Mouse (Mus musculus): ENCODE results near the gene Hist1h2bn. TPM values are rescaled to one million over a fixed set of nuclear protein-coding genes. Genes with fewer than 3 reads are reported as not detected.
"Not testable (repeated sequence)": the region's sequence is repeated elsewhere in the genome, so short reads cannot be mapped to it uniquely, and the experiment has no call there.

Gene Hist1h2bn
- total RNA-seq, 2 experiments from 2014 or later: 8.2 to 10.1 TPM

- not testable (repeated sequence) for DNase-seq (ENCODE audit: low spot score in 2 of 2)
- intact Hi-C loops (cut with DNase I): loop anchor here (5.0 kb wide), 1 partner anchor 37 kb away; the partner anchor contains the start of genes Hist1h2ai, Hist1h2bl and Hist1h3h
These were observed 525 bp downstream of the Hist1h2bn start for GRCm38 (mm10) chr13:21754294-21755001.

DNA sequence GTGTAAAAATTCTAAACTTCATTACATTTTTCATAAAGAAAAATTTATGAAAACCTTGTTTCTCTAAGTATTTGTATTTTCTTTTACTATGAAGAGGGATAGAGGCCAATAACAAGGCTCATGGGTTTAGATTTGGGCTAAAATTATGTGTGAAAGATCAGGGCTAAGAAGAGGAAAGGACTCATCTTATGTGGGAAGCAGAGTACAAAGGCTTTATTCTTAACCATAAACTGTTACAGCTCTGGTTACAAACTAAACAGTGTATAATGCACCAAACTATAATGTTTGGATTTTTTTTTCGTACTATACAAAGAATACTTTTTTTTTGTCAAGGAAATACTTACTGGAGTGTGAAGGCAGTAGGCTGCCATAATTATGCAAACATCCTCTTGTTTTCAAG is 1.8 kb downstream of the Hist1h2bn start:
- intact Hi-C loops (cut with DNase I): no loop called here
- no peak for DNase-seq (ENCODE audit: low spot score in 2 of 2)

DNA sequence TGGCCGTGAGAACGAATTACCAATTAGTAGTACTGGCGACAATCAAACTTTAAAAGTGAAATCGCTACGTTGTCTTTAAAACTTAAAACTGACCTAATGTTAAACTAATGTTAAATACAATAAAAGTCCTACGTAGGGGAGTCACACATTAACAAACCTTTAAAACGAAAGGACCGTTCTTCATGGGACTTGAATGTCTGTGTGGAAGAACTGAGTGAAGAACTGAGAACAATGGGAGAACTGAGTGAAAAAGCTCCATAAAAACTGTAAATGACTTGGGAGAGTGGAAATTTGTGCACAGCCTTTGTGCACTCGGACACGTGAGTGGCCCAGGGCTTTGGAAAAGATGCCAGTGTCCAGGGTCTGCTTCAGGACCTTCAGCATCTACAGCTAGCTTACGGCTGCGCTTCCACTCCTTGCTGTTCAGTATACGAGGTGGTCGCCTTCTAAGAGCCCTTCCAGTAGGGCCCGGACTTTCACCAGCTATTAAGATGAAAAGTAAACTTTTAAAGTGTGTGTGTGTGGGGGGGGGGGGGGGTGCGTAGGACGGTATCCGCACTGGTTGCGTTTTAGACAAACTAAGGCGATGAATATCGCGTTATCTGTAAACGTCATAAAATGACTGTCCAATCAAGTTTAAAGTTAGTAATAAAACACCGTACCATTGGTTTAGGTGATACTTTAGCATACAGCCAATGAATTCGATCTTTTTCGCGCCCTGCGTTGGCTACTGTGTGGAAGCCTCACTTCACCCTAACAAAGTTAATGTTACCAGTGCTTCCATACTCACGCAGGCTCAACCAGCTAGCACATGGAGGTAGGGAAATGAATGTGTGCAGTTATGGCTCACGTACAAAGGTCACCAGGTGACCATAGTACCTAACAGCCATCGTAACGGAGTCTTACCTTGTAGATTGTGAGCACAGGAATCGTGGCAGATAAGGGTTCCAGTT is 25.2 kb downstream of the Hist1h2bn start:
- intact Hi-C loops (cut with DNase I): no loop called here
- DNase-seq (ENCODE audit: low spot score in 2 of 2): peak; percentile 52 to 58

- peak; percentile 66 to 70 for DNase-seq (ENCODE audit: low spot score in 2 of 2)
- intact Hi-C loops (cut with DNase I): no loop called here
These were observed 26.1 kb downstream of the Hist1h2bn start, which contains the start of gene Hist1h1b for GRCm38 (mm10) chr13:21779767-21780731. Hist1h1b (minus strand) TSS chr13:21780625.

DNA sequence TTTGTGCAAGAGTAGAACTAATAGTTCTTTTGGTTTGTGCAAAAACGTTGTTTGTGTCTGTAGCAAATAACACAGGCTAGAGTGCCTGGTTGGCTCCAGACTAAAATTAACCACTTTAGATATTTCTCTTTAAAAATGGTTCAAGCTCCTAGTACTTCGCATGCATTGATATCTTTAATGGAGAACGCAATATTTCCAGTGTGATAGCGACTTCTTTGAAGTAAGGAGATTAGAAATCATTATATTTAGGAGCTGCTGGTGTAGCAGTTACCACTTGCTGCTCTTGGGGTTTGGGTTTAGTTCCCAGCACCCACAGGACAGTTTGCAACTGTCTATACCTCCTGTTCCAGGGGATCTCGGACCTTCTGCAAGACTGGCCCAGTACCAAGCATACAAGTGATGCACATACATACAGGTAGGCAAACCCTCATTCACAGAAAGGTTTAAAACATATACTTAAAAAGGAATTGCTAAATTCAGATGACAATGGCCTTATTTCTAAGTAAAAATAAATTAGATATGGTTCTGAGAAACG is 27.2 kb downstream of the Hist1h2bn start:
- intact Hi-C loops (cut with DNase I): no loop called here
- no peak for DNase-seq (ENCODE audit: low spot score in 2 of 2)

DNA sequence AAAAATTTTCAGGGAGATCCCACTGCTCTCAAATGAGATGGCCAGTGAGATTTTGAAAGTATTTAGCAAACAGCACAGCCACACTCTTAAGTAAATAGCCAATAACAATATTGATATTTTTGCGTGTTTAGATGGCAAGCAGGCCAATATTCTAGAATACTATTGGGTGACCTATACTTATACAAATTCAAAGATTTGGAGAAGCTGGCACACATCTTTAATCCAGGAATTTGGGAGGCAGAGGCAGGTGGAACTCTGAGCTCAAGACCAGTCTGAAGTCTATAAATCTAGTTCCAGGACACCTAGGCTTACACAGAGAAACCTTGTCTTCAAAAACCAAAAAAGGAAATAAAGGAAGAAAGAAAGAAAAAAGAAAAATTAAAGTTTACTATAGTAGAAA is 27.7 kb downstream of the Hist1h2bn start:
- intact Hi-C loops (cut with DNase I): no loop called here

GRCm38 (mm10) chr13:21782361-21783254 is 28.7 kb downstream of the Hist1h2bn start:
- intact Hi-C loops (cut with DNase I): not testable (repeated sequence)
- peak in 1 of 2 experiments; percentile 28 for DNase-seq (ENCODE audit: low spot score in 2 of 2)

More for the DNA sequence above, 27.7 kb downstream of the Hist1h2bn start:
- DNase-seq (ENCODE audit: low spot score in 2 of 2): no peak

DNA sequence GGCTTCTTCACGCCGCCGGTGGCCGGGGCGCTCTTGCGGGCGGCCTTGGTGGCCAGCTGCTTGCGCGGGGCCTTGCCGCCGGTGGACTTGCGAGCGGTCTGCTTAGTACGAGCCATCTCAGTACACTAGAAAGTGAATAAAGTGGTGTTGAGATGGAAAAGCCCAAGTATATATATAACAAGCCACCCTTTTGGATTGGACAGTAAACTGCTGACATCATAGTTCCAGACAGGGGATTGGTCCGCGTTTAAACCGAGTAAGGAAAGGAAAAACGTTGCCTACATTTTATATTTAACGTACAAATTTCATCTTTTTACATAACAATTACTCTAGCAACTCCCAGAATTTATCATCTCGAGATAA is 29.3 kb downstream of the Hist1h2bn start, which contains the start of gene Hist1h3i:
Hist1h3i (minus strand) TSS at position 116 of the 363 bp plus-strand sequence.
- peak; percentile 57 to 61 for DNase-seq (ENCODE audit: low spot score in 2 of 2)
- intact Hi-C loops (cut with DNase I): no loop called here

DNA sequence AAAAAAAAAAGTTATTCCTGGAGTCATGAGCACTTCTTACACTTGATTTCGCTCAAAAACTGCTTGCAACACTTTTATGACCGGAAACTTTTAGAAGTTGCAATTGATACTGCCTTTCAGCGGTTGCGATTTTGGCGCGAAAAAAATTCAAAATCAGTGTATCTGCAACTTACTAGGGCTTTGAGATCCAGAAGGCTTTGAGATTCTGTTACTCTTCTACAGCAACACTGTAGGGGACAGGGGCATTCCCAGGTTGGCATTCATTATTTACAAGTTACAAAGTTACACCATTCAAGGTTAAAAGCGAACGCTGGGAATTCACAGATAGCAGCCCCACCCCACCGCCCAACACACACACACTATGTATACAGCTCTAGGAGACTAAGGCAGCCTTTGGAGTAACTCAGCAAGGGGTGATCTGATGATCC is 29.8 kb downstream of the Hist1h2bn start:
- intact Hi-C loops (cut with DNase I): no loop called here
- DNase-seq (ENCODE audit: low spot score in 2 of 2): peak in 1 of 2 experiments; percentile 4

- intact Hi-C loops (cut with DNase I): no loop called here
- no peak for DNase-seq (ENCODE audit: low spot score in 2 of 2)
These were observed 30.4 kb downstream of the Hist1h2bn start for GRCm38 (mm10) chr13:21784311-21784710.

DNA sequence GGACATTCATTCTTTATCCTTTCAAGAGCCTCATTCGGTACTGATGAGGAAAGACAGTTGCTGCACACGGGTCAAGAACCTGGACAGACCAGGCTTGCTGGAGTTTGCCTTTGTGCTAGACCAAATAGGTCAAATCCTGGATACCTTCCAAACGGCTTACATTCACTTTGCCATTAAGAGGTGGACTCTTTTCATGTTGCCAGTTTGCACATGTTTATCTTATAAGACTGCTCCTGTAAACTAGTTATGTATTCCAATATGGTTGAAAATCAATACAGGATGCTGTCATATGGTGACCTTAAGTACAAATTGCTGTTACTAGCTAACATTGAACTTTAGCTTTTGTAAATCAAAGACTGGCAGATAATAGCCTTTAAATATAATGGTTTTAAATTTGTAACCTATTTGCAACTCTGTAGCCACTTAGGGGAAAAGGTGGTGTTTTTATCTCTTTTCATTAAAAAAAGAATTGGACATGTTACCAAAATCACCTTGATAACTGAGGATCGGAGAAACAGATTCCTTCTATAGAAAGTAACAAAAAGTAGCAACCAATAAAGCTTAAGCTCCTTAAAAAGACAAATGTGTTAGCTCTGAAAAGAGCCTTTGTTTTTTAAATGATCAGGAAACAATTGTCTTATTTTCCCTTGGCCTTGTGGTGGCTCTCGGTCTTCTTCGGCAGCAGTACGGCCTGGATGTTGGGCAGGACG is 32.4 kb downstream of the Hist1h2bn start:
- DNase-seq (ENCODE audit: low spot score in 2 of 2): no peak
- intact Hi-C loops (cut with DNase I): loop anchor here (2.0 kb wide), 1 partner anchor 36 kb away; the partner anchor contains the start of gene Hist1h4k

DNA sequence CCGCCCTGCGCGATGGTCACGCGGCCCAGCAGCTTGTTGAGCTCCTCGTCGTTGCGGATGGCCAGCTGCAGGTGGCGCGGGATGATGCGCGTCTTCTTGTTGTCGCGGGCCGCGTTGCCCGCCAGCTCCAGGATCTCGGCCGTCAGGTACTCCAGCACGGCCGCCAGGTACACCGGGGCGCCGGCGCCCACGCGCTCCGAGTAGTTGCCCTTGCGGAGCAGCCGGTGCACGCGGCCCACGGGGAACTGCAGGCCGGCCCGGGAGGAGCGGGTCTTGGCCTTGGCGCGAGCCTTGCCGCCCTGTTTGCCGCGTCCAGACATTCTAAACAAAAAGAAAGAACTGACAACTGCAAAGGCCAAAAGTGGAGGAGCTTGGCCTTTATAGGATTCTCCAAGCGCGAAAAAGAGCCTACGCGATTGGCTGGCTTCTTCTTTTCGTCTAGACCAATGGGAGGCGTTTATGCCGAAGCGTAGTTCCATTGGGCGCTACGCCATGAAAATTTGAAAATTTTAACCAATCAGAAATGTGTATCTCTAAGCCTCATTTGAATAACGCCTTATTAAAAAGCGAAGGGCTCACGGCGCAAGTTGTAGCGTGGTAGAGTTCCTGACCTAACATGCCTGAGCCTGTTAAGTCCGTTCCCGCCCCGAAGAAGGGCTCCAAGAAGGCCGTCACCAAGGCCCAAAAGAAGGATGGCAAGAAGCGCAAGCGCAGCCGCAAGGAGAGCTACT is 33.1 kb downstream of the Hist1h2bn start, which contains the start of the genes Hist1h2an and Hist1h2bp:
Hist1h2an (minus strand) TSS at position 320 of the 731 bp plus-strand sequence.
Hist1h2bp (plus strand) TSS at position 563 of the 731 bp plus-strand sequence.
- intact Hi-C loops (cut with DNase I): loop anchor here (2.0 kb wide), 1 partner anchor 36 kb away; the partner anchor contains the start of gene Hist1h4k
- DNase-seq (ENCODE audit: low spot score in 2 of 2): peak; percentile 84 to 88

GRCm38 (mm10) chr13:21787760-21788593 is 34.1 kb downstream of the Hist1h2bn start:
- DNase-seq (ENCODE audit: low spot score in 2 of 2): no peak
- intact Hi-C loops (cut with DNase I): loop anchor here (2.0 kb wide), 1 partner anchor 37 kb away; the partner anchor contains the start of gene Hist1h4k

DNA sequence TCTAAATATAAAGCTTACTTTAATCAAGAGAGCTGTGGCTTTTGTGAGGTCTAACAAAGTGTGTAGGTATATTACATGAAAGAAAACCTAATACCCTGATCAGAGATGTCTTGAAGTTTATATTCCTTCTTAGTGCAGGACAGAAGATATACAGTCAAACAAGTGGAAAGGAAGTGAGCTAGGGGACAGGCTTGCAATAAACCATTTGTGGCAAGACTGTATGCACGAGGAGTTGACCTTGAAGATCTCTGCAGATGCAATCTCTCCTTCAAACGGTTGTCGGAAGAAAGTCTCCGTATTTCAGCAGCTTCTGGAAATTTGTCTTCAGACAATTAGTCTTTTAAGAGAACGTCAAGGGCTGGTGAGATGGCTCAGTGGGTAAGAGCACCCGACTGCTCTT is 36.0 kb downstream of the Hist1h2bn start:
- intact Hi-C loops (cut with DNase I): no loop called here

DNA sequence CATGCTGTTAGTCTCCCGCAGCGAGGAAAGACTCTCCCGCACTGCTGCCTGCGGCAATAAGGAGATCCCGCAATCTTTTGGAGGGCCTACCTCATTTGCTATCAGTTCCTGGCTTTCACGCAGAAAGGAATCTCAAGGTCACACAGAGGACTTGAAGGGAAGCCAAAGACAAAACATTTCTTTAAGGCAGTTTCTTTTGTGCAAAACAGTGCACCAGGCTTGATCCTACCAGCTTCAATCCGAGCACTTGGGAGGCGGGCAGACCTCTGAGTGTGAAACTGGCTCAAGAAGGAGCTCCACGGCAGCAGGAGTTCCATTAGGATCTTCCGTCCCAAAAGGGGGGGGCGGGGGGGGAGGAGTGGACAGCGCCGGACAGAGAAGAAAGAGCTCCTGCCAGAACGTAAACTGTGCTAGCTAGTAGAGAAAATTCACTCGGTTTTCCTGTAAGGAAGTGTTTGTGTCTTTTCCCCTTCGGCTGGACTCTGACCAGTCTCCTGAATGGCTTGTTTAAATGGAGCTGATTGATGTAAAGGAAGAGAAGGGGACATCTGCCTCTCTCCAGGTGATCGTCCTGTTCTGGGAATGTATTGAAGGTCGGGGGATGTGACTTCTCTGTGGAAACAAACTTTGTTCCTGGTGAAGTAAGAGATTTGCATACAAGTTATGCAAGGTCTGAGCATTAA is 36.8 kb downstream of the Hist1h2bn start:
- intact Hi-C loops (cut with DNase I): no loop called here

More for the DNA sequence above, 36.0 kb downstream of the Hist1h2bn start:
- DNase-seq (ENCODE audit: low spot score in 2 of 2): no peak

More for the DNA sequence above, 36.8 kb downstream of the Hist1h2bn start:
- no peak for DNase-seq (ENCODE audit: low spot score in 2 of 2)
